Mouse (Mus musculus) forebrain, embryonic 15.5 days (tissue): ENCODE data around the gene Itpr1. TPM values are rescaled to one million over a fixed set of nuclear protein-coding genes. Genes with fewer than 3 reads are reported as not detected.

ENCODE experiments used
- ATAC-seq: fragments of 200-750 bp; cut with Nextera tagmentation; replicated peaks from 2 replicates; pipeline ENCODE4 v1.8.0; 2017; ENCODE audit warnings: mild to moderate bottlenecking, moderate TSS enrichment, moderate library complexity
- H3K27ac ChIP-seq: fragments of 300-500 bp; sonication (generic); replicated peaks from 2 replicates; pipeline ENCODE4 v1.5.1; 2015; ENCODE audit warnings: mild to moderate bottlenecking, inconsistent platforms
- H3K27me3 ChIP-seq: fragments of 300-500 bp; sonication (generic); 2 replicates; pipeline ENCODE4 v1.6.1; 2015; ENCODE audit warnings: inconsistent platforms
- H3K36me3 ChIP-seq: fragments of 300-500 bp; sonication (generic); 2 replicates; pipeline ENCODE4 v1.6.1; 2015; ENCODE audit warnings: mild to moderate bottlenecking, inconsistent platforms
- H3K4me1 ChIP-seq: fragments of 300-500 bp; sonication (generic); 2 replicates; pipeline ENCODE4 v1.6.1; 2015; ENCODE audit warnings: inconsistent platforms
- H3K4me2 ChIP-seq: fragments of 300-500 bp; sonication (generic); replicated peaks from 2 replicates; pipeline ENCODE4 v1.6.1; 2015; ENCODE audit warnings: mild to moderate bottlenecking, inconsistent platforms
- H3K4me3 ChIP-seq: fragments of 300-500 bp; sonication (generic); 2 replicates; pipeline ENCODE4 v1.5.1; 2015; ENCODE audit warnings: mild to moderate bottlenecking, inconsistent platforms
- H3K9ac ChIP-seq: fragments of 300-500 bp; sonication (generic); replicated peaks from 2 replicates; pipeline ENCODE4 v1.6.1; 2015; ENCODE audit warnings: mild to moderate bottlenecking, inconsistent platforms
- H3K9me3 ChIP-seq: fragments of 300-500 bp; sonication (generic); 2 replicates; pipeline ENCODE4 v1.6.1; 2016; ENCODE audit warnings: inconsistent platforms
- WGBS: fragments of 180-500 bp; shearing (Covaris S2); methylation state at CpG from one replicate; pipeline ENCODE4 v1.1.7; 2015; ENCODE audit warnings: mixed read lengths; 5-methylcytosine and 5-hydroxymethylcytosine counted together
- polyA plus RNA-seq: library from polyadenylated mRNA; unstranded; fragments of >200 nt; fragmentation: Nextera tagmentation; extraction: Ambion mirVana; gene quantifications from 2 replicates; pipeline ENCODE4 v1.2.1, GENCODE M21; 2015

Itpr1 gene
- polyA plus RNA-seq, 1 experiment from 2014 or later = 12.6 TPM

DNA sequence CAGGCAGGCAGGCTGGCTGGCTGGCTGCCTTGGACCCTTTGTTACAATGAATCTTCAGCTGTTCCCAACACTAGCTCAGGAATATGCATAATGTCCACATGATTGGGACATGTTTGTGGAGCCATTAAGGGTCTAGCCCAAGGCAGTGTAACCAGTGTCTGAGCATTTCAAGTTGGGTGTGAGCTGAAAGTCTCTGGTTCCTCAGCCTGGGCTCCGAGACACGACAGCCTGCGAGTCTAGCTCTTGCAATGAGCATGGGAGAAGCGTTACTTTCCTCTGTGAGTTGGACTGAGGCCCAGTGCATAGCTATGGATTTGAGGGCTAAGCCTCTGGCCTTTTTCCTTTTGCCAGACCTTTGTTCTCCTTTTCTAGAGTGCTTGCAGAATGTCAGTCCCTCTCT is 35.6 kb downstream of the Itpr1 start:
- Histone ChIP-seq H3K27ac (peak overlapping the region; percentile 87), H3K4me2 (no peak overlapping the region), H3K9ac (no peak overlapping the region), H3K27me3 (no peaks in the 10 kb centered on the region), H3K4me1 (peaks cover 26% of the 10 kb centered on the region), H3K4me3 (no peak overlapping the region), H3K36me3 (no peaks in the 10 kb centered on the region), H3K9me3 (no peaks in the 10 kb centered on the region)
- ATAC-seq = peak; percentile 84
- 6% methylated on average over 4 of the region's 4 CpGs for WGBS

DNA sequence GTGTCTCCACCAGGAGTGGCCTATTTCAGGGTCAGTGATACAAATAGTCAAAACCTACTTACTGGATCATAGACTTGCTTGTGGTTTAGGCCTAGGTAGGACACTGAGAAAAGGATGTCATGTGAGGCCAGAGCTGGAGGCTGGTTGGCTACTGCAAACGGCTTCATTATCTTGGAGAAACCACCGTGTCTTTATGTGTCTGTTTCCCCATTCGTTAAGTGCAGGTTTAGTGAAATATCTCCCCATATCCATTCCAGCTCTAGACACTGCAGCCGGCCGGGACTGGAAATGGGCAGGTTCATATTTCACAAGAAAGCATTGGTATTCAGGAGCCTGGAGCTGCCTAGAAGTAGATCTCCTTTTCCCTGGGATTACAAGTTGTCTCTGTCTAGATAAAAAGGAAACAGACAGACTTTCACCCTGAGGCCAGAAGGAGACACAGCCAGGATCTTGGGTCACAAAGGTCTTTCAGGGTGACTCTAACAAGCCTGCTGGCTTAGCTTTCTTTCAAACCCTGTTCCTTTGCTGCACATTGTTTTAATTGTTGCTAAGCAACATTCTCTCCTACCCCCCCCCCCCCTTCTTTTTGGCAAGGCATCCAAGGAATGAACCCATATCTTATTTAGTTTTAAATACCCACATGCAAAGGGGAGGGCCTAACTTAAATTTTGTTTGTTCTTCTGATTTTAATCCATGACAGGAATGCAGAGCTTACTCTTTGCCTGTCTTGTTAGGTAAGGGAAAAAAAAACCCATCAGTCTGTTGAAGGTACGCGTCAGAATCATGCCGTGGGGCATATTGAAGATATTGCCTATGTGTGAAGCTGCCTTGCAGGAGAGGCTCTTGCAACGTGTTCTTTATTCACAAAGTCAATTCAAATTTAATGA is 36.4 kb downstream of the Itpr1 start:
- Histone ChIP-seq H3K4me1 (peaks cover 26% of the 10 kb centered on the region), H3K4me3 (no peak overlapping the region), H3K9ac (no peak overlapping the region), H3K27ac (peak overlapping the region; percentile 87), H3K27me3 (no peaks in the 10 kb centered on the region), H3K4me2 (no peak overlapping the region), H3K9me3 (no peaks in the 10 kb centered on the region), H3K36me3 (no peaks in the 10 kb centered on the region)
- peak; percentile 46 for ATAC-seq
- 6% methylated on average over 9 of the region's 9 CpGs for WGBS

DNA sequence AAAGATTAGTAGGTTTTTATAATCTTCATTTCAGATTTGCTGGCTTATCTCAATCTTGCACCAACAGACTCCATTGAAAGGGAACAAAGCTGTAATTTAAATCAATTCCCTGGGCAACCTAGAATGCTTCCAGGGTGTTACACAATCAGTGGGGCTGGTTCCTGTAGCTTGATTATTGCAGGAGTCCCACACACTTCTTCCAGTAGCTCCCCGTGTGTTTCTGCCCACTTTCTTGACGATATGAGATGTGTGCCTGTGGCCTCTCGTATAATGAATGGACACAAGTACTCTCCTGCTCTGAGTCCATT is 37.0 kb downstream of the Itpr1 start:
- ATAC-seq = no peak
- H3K36me3 ChIP-seq = no peaks in the 10 kb centered on the region
- peaks cover 26% of the 10 kb centered on the region for H3K4me1 ChIP-seq
- no peak overlapping the region for H3K9ac ChIP-seq
- H3K4me2 ChIP-seq = no peak overlapping the region
- H3K27ac ChIP-seq = peak overlapping the region; percentile 87
- WGBS = 11% methylated on average over 3 of the region's 3 CpGs
- H3K27me3 ChIP-seq = no peaks in the 10 kb centered on the region
- H3K4me3 ChIP-seq = no peak overlapping the region
- H3K9me3 ChIP-seq = no peaks in the 10 kb centered on the region

DNA sequence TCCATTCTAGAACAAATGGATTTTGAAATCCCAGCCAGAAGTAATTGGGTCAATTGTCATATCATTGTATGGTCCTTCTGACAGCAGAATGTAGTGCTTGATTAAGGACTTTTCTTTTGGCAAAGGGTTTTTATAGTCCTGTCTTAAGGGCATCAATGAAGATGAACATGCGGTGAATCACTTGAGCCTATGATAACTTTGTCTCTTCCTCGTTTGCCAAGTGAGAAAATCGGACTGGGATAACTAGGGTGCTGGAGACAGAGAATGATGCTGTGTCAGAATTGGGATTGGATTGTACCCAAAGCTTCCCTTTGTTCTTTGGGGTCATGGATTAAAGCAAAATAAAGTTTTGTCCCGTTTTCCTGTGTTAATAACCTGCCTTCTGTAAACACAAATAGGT is 37.5 kb downstream of the Itpr1 start:
- Histone ChIP-seq H3K4me3 (no peak overlapping the region), H3K27ac (no peak overlapping the region), H3K36me3 (no peaks in the 10 kb centered on the region), H3K9ac (no peak overlapping the region), H3K4me2 (no peak overlapping the region), H3K27me3 (no peaks in the 10 kb centered on the region), H3K9me3 (no peaks in the 10 kb centered on the region), H3K4me1 (peaks cover 26% of the 10 kb centered on the region)
- no peak for ATAC-seq
- 45% methylated on average over 4 of the region's 4 CpGs for whole genome bisulfite sequencing

DNA sequence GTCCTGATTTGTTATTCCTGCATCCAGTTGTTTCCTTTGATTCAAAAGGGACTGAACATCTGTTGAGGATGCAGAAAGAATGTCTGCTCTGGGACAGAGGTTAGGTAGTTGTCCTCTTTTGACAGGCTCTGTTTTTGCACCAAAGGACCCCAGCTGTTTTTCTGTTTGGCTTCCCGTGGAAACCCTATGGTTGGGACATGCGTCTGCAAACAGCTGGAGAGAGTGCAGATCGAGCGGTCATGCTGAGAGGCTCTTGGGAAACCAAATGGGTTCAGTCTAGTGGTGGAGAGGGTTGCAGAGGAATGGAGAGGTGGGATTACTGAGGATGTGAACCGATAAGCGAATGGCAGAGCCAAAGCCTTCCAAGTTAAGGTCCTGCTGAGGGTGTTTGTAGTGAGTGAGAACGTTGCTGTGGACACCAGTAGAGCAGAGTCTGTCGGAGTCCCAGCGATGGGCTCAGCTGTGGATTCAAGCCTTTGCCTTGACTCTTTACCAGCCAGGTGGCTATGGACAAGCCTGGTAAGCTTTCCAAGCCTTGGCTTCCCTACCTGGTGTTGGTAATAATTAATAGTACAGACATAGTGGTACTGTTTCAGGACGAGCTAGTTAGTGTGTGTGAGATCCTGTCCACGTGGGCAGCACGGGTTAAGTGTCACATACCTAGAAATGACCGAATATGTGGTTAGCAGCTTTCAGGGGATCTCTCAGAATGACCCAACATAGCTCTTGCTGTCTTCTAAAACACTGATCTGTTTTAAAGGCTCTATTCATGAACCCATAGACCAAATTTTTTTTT is 39.9 kb downstream of the Itpr1 start:
- Histone ChIP-seq H3K9me3 (no peaks in the 10 kb centered on the region), H3K27ac (no peak overlapping the region), H3K27me3 (no peaks in the 10 kb centered on the region), H3K9ac (no peak overlapping the region), H3K4me2 (no peak overlapping the region), H3K4me3 (no peak overlapping the region), H3K36me3 (no peaks in the 10 kb centered on the region), H3K4me1 (peaks cover 26% of the 10 kb centered on the region)
- ATAC-seq = no peak
- WGBS = 89% methylated on average over 13 of the region's 13 CpGs

DNA sequence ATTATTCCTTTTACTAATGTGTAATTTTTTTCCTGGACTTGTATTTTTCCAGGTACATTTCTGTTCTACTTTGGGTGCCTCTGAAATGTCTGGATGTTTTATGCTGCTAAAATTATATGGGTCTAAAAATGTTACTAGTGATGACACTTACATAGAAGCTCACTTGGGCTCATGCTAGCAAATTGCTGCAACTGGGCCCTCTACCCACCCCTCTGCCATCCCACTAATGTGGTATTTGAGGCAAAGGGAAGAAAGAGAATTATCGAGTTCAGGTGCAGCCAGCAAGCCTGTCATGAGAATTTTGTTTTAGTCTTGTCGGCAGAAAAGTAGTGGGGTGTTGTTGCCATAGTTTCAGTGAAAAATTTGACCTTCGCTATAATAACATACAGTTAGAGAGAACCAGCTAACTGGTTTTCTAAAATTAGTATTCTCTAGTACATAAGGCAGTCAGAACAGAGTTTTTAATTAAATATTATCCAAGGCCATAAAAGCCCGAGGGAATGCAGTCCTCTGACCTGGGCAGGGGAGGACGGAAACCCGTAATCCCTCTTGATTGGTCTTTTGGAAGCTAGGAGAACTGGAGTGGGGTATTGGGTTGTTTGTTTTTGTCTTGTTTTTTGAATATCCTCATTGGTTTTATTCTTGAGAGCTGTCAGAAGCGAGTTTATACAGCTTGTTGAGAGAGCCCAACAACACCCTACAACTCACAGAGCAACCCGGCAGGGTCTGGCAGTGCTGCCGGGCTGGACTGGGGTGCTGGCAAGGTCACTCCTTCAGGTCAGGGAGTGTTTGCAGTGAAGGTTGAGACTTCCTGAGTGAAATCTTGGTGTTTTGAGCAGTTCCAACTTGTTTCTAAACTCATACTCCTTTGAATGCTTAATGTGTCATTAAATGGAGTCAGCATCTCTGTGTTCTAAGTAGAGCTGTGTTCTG is 41.5 kb downstream of the Itpr1 start:
- Histone ChIP-seq H3K4me1 (peaks cover 12% of the 10 kb centered on the region), H3K9ac (no peak overlapping the region), H3K36me3 (no peaks in the 10 kb centered on the region), H3K4me3 (no peak overlapping the region), H3K27me3 (no peaks in the 10 kb centered on the region), H3K4me2 (no peak overlapping the region), H3K27ac (no peak overlapping the region), H3K9me3 (no peaks in the 10 kb centered on the region)
- 80% methylated on average over 9 of the region's 9 CpGs for WGBS
- ATAC-seq = no peak

DNA sequence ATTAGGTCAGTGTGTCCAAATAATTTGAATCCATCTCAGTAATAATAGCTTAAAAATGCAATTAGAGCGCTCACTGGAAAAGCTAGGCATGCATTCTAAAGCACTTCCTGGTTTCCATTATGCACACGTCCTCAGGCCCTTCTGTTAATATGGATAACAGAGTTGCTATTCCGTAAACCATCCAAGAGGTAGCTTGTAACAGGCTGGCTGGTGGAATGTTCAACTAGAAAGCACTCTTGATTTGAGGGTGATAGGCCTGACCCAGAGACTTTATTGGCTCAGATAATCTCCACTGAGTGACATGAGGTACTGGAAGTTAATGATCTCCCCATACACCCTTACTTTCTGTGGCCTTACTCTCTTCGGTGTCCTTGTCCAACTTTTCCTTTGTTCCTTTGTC is 43.0 kb downstream of the Itpr1 start:
- 0 out of 2 replicates have a peak, but pooled peaks cover 7% of the 10 kb centered on the region for H3K4me1 ChIP-seq
- H3K9me3 ChIP-seq = no peaks in the 10 kb centered on the region
- H3K9ac ChIP-seq = no peak overlapping the region
- no peak overlapping the region for H3K4me3 ChIP-seq
- no peak overlapping the region for H3K27ac ChIP-seq
- no peak for ATAC-seq
- H3K27me3 ChIP-seq = no peaks in the 10 kb centered on the region
- H3K4me2 ChIP-seq = no peak overlapping the region
- no peaks in the 10 kb centered on the region for H3K36me3 ChIP-seq
- WGBS = 58% methylated on average over 4 of the region's 4 CpGs

DNA sequence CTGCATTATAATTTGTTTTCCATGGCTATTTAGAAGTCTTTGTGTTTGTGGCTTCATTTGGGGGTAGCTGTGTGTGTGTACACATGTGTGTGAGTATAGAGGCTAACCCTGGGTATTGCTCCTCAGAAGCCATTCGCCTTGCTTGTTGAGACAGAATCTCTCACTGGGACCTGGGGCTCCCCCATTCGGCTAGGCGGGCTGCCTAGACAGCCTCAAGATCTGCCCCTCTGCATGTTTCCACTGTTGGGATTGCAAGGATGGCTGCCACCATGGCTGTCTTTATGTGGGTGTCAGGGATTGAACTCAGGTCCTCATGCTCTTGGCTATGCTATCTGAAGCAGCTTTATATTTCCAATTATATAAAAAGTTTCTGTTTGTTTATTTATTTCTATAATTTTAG is 44.3 kb downstream of the Itpr1 start:
- no peak overlapping the region for H3K4me3 ChIP-seq
- 0 out of 2 replicates have a peak, but pooled peaks cover 7% of the 10 kb centered on the region for H3K4me1 ChIP-seq
- ATAC-seq = no peak
- no peaks in the 10 kb centered on the region for H3K9me3 ChIP-seq
- H3K4me2 ChIP-seq = no peak overlapping the region
- no peak overlapping the region for H3K27ac ChIP-seq
- 87% methylated on average over 3 of the region's 3 CpGs for WGBS
- H3K36me3 ChIP-seq = no peaks in the 10 kb centered on the region
- H3K9ac ChIP-seq = no peak overlapping the region
- H3K27me3 ChIP-seq = no peaks in the 10 kb centered on the region

DNA sequence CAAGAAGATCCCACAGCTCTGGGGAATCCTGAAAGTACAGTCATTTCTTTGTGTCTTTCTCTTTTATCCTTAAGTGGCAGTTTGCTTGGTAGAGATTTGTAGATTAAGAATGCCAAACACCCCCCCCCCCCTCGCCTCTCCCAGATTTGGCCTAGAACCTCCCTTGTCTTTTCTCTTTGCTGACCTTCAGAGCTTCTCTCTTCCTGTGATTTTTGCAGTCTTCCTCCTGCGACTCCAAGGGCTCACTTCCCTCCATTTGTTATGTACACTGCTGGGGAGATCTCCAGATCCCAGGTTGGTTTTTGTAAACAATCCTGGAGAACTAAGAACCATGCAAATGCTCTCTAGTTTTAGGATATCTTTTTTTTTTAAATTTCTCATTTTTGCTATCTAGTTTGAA is 45.7 kb downstream of the Itpr1 start:
- ATAC-seq = no peak
- Histone ChIP-seq H3K9ac (no peak overlapping the region), H3K4me2 (no peak overlapping the region), H3K27me3 (no peaks in the 10 kb centered on the region), H3K36me3 (no peaks in the 10 kb centered on the region), H3K4me1 (0 out of 2 replicates have a peak, but pooled peaks cover 7% of the 10 kb centered on the region), H3K27ac (no peak overlapping the region), H3K4me3 (no peak overlapping the region), H3K9me3 (no peaks in the 10 kb centered on the region)
- 51% methylated on average over 2 of the region's 2 CpGs for WGBS

DNA sequence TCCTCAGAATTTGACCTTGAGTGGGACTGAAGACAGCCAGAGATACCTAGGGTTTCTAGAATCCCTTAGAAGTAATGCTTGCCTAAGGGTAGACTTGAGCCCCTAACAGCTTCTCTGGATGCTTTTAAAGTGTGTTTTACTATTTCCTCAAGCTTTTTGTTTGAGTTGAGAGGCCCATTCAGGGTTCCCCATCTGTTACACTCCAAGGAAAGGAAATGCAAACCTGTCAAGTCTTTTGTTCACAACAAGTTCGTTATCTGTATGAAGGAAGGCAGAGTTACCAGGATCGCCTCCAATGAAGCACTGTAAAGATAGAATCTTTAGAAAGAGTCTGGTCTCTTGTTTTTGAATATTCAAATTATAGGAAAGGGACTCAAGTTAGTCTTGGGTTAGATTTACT is 46.8 kb downstream of the Itpr1 start:
- Histone ChIP-seq H3K4me1 (0 out of 2 replicates have a peak, but pooled peaks cover 7% of the 10 kb centered on the region), H3K9ac (no peak overlapping the region), H3K27me3 (no peaks in the 10 kb centered on the region), H3K36me3 (no peaks in the 10 kb centered on the region), H3K4me3 (no peak overlapping the region), H3K27ac (no peak overlapping the region), H3K9me3 (no peaks in the 10 kb centered on the region), H3K4me2 (no peak overlapping the region)
- ATAC-seq = no peak
- WGBS = 15% methylated on average over 2 of the region's 2 CpGs

DNA sequence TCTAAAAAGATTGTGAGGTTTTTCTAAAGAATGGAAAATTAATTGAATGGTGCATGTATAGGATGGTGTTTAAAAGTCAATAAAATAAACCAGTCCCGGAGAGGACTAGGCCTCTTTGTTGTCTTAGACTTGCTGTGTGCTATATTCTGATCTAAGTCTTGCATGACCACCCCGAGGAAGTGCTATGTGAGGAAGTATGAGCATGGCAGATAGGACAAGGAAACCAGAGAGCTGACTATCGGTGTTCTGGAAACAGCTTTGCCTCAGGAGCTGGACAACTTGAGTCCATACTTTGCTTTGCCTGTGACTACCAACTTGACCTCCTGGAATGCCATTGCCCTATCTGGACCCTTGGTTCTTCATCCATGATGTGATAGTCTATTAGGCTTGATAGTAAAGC is 48.6 kb downstream of the Itpr1 start:
- H3K27me3 ChIP-seq = no peaks in the 10 kb centered on the region
- H3K4me1 ChIP-seq = 0 out of 2 replicates have a peak, but pooled peaks cover 7% of the 10 kb centered on the region
- H3K9ac ChIP-seq = no peak overlapping the region
- H3K4me3 ChIP-seq = no peak overlapping the region
- WGBS = 94% methylated on average over 3 of the region's 3 CpGs
- no peak overlapping the region for H3K4me2 ChIP-seq
- no peak overlapping the region for H3K27ac ChIP-seq
- H3K9me3 ChIP-seq = no peaks in the 10 kb centered on the region
- H3K36me3 ChIP-seq = no peaks in the 10 kb centered on the region
- no peak for ATAC-seq

DNA sequence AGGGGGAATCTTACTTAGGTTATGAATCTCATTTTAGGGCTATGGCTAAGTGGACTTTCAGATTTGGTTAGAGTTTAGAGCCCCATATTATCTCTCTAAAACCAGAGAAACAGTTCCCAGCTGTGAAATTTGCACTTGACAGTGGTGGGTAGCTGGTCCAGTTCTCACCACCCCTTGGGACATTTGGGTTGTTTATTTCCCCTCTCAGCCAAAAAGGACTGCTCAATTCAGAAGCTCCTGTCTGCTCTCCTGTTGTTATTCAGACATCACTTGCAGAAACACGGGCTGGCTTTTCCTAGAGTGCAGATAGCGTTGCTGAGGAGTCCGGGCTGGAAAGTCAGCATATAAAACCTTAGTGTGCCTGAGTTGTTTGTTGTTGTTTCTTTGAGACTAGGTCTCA is 51.3 kb downstream of the Itpr1 start:
- no peak for ATAC-seq
- 85% methylated on average over 3 of the region's 3 CpGs for WGBS

More for the DNA sequence above, 51.3 kb downstream of the Itpr1 start:
- no peak overlapping the region for H3K4me2 ChIP-seq
- no peak overlapping the region for H3K9ac ChIP-seq
- H3K4me3 ChIP-seq = no peak overlapping the region
- no peak overlapping the region for H3K27ac ChIP-seq
- no peaks in the 10 kb centered on the region for H3K36me3 ChIP-seq
- no peaks in the 10 kb centered on the region for H3K27me3 ChIP-seq
- H3K4me1 ChIP-seq = 0 out of 2 replicates have a peak, but pooled peaks cover 7% of the 10 kb centered on the region
- H3K9me3 ChIP-seq = no peaks in the 10 kb centered on the region
